Mouse (Mus musculus): ENCODE measurements around the gene Parp8. TPM values are rescaled to one million over a fixed set of nuclear protein-coding genes. Genes with fewer than 3 reads are reported as not detected.

Gene Parp8
- polyA plus RNA-seq, 1 experiment from 2014 or later: 18.9 TPM

- ATAC-seq (ENCODE audit: low FRiP score, low read depth): no peak
- 0 out of 2 replicates have a peak, but pooled peaks cover 11% of the 10 kb centered on the region for H3K4me1 ChIP-seq
- 94% methylated on average over 7 of the region's 7 CpGs for WGBS
These were observed 38.7 kb downstream of the Parp8 start for GRCm38 (mm10) chr13:116986658-116987057.

DNA sequence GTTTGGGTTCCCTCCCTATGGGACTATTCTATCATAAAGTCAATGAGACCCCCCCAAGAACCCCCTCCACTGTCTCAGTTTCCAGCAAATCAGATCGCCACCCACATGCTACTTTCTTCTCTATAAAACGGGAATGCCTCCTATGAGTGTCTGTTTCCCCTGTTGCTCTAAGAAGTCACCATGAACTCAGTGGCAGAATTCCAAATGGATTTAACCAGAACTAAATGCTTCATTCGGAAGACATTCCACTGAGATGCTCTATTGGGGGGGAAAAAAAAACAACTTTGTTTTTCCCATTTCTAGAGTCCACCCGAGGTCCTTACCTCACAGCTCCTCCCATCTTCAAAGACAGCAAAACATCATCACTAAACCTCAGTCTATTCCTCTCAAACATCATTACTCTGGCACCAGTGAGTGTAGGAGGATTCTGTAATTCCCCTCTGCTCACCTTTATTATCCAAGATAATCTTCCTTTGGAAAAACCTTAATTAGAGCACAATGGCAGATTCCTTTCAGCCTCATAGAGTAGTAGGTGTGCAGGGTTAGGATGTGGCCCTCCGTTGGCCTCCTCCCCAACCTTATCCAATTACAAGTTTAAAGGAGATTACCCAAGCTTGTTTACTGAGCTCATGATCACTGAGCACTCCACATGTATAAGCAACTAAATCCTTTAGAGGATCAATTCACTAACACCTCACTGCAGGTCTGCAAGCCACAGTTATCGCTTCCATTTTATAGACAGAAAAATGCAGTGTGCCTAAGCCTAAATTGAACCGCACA lies 51.1 kb downstream of the Parp8 start:
- Histone ChIP-seq H3K36me3 (no peaks in the 10 kb centered on the region), H3K9ac (replicated peaks) (no peak overlapping the region), H3K27ac (replicated peaks) (no peak overlapping the region), H3K9me3 (no peaks in the 10 kb centered on the region), H3K4me1 (peaks cover 9% of the 10 kb centered on the region; the same call in 1 of the 2 replicates), H3K4me3 (no peak overlapping the region), H3K4me2 (replicated peaks) (no peak overlapping the region), H3K27me3 (no peaks in the 10 kb centered on the region)
- no peak for ATAC-seq (ENCODE audit: low FRiP score, low read depth)
- WGBS: 66% methylated on average over 7 of the region's 7 CpGs

More at GRCm38 (mm10) chr13:116986658-116987057, 38.7 kb downstream of the Parp8 start:
- H3K9me3 ChIP-seq: no peaks in the 10 kb centered on the region
- H3K4me2 ChIP-seq (replicated peaks): no peak overlapping the region
- no peak overlapping the region for H3K27ac ChIP-seq (replicated peaks)
- no peak overlapping the region for H3K4me3 ChIP-seq
- H3K36me3 ChIP-seq: no peaks in the 10 kb centered on the region
- no peaks in the 10 kb centered on the region for H3K27me3 ChIP-seq
- no peak overlapping the region for H3K9ac ChIP-seq (replicated peaks)

DNA sequence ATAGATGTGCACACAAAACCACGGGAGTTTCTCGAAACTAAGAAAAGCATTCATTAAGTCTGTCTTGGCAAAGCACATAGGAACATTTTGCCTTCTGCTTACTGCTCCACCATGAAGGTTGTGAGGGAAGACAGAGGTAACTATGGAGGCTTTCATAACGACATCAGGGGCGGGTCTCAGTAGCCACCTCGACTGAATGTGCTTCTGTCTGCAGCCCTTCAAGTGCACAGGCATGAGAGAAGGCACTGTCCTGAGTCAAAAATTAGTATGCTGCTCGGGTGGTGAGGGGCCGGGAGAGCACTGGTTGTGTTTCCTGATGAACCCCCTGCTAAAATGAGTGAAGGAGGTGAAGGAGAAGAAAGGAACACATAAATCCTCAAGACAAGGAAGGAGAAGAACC lies 51.8 kb downstream of the Parp8 start:
- H3K9me3 ChIP-seq: no peaks in the 10 kb centered on the region
- no peak overlapping the region for H3K27ac ChIP-seq (replicated peaks)
- H3K4me1 ChIP-seq: peaks cover 9% of the 10 kb centered on the region; the same call in 1 of the 2 replicates
- ATAC-seq (ENCODE audit: low FRiP score, low read depth): no peak
- no peak overlapping the region for H3K4me3 ChIP-seq
- no peaks in the 10 kb centered on the region for H3K36me3 ChIP-seq
- H3K9ac ChIP-seq (replicated peaks): no peak overlapping the region
- no peak overlapping the region for H3K4me2 ChIP-seq (replicated peaks)
- H3K27me3 ChIP-seq: no peaks in the 10 kb centered on the region
- WGBS: 87% methylated on average over 7 of the region's 7 CpGs

- H3K27ac ChIP-seq (replicated peaks): no peak overlapping the region
- H3K4me2 ChIP-seq (replicated peaks): no peak overlapping the region
- no peaks in the 10 kb centered on the region for H3K9me3 ChIP-seq
- no peak overlapping the region for H3K9ac ChIP-seq (replicated peaks)
- H3K4me3 ChIP-seq: no peak overlapping the region
- no peaks in the 10 kb centered on the region for H3K36me3 ChIP-seq
- no peaks in the 10 kb centered on the region for H3K27me3 ChIP-seq
- 91% methylated on average over 7 of the region's 7 CpGs for WGBS
- no peak for ATAC-seq (ENCODE audit: low FRiP score, low read depth)
- peaks cover 9% of the 10 kb centered on the region; the same call in 1 of the 2 replicates for H3K4me1 ChIP-seq
These were observed 53.2 kb downstream of the Parp8 start for GRCm38 (mm10) chr13:116972036-116972611.

GRCm38 (mm10) chr13:116970706-116971428 lies 54.5 kb downstream of the Parp8 start:
- Histone ChIP-seq H3K9me3 (no peaks in the 10 kb centered on the region), H3K27me3 (no peaks in the 10 kb centered on the region), H3K36me3 (no peaks in the 10 kb centered on the region), H3K4me1 (peaks cover 9% of the 10 kb centered on the region; the same call in 1 of the 2 replicates), H3K4me2 (replicated peaks) (no peak overlapping the region), H3K27ac (replicated peaks) (no peak overlapping the region), H3K4me3 (no peak overlapping the region), H3K9ac (replicated peaks) (no peak overlapping the region)
- WGBS: 72% methylated on average over 11 of the region's 11 CpGs
- no peak for ATAC-seq (ENCODE audit: low FRiP score, low read depth)

GRCm38 (mm10) chr13:116969650-116970049 lies 55.7 kb downstream of the Parp8 start:
- 84% methylated on average over 1 of the region's 1 CpGs for WGBS
- Histone ChIP-seq H3K9me3 (no peaks in the 10 kb centered on the region), H3K27ac (replicated peaks) (no peak overlapping the region), H3K4me1 (peaks cover 9% of the 10 kb centered on the region; the same call in 1 of the 2 replicates), H3K9ac (replicated peaks) (no peak overlapping the region), H3K4me2 (replicated peaks) (no peak overlapping the region), H3K36me3 (no peaks in the 10 kb centered on the region), H3K4me3 (no peak overlapping the region), H3K27me3 (no peaks in the 10 kb centered on the region)
- no peak for ATAC-seq (ENCODE audit: low FRiP score, low read depth)

GRCm38 (mm10) chr13:116968906-116969305 lies 56.4 kb downstream of the Parp8 start:
- no peaks in the 10 kb centered on the region for H3K36me3 ChIP-seq
- no peak overlapping the region for H3K4me2 ChIP-seq (replicated peaks)
- no peak for ATAC-seq (ENCODE audit: low FRiP score, low read depth)
- no peaks in the 10 kb centered on the region for H3K9me3 ChIP-seq
- WGBS: 95% methylated on average over 4 of the region's 4 CpGs
- no peak overlapping the region for H3K27ac ChIP-seq (replicated peaks)
- no peaks in the 10 kb centered on the region for H3K27me3 ChIP-seq
- peaks cover 9% of the 10 kb centered on the region; the same call in 1 of the 2 replicates for H3K4me1 ChIP-seq
- no peak overlapping the region for H3K9ac ChIP-seq (replicated peaks)
- H3K4me3 ChIP-seq: no peak overlapping the region

DNA sequence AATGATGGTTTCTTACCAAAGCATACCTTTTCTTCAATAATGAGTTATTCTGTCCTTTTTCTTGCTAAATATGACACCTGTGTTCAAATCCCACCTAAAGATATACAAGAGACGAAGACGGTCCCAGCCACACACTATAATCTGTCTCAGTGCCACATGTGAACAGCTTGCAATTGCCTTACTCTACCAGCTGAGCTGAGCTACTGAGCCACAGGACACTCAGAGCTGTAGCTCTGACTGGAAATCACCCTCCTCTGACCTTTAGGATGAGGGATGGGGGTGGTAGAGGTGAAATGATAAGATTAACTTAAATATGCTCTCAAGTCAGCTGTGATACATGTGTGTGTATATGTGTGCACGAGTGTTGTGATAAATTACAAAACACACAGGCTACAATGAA lies 57.9 kb downstream of the Parp8 start:
- no peak for ATAC-seq (ENCODE audit: low FRiP score, low read depth)
- Histone ChIP-seq H3K4me2 (replicated peaks) (no peak overlapping the region), H3K27me3 (no peaks in the 10 kb centered on the region), H3K36me3 (no peaks in the 10 kb centered on the region), H3K27ac (replicated peaks) (no peak overlapping the region), H3K4me1 (peaks cover 9% of the 10 kb centered on the region; the same call in 1 of the 2 replicates), H3K9me3 (no peaks in the 10 kb centered on the region), H3K4me3 (no peak overlapping the region), H3K9ac (replicated peaks) (no peak overlapping the region)
- 90% methylated on average over 3 of the region's 3 CpGs for WGBS

DNA sequence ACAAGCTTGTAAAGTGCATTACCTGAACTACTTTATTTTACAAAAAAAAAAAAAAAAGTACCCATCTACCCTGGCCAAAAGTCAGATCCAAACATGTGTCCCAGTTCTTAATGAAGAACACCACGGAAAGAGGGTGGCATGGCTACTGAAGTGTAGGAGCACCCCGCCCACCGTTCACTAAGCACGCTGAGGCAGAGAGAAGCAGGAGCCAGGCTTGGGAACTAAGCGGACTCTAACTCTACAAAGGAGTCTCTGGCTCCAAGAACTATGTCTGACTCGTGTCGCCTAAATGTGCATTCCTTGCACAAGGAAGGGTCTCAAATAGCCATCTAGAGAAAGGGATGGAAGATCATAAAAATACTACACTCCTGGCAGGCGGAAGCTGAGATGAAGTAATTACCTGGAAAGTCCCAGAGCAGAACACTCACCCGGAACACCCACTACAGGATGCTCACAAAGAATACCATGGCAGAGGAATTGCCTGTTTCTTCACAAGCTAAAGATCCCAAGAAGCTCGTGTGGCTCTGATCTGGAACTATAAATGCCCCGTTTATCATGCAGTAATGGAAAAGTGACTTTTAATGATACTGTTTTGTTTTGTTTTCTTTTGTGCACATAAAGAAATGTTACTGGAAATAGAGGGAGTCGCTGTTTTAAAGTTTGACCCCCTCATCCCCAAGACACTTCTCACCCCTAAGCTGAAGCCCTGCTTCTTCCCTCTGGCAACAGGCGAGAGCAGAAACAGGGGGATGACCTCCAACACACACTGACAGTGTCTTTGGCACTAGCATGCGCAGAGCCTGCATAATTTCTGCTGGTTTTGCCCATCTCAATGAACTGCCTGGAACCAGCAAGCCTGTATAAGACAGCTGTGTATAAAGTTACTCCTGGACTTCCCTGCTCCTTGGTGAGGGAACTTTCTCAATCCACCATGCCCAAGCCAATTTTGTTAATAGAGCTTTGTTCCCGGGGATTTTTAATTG lies 62.6 kb downstream of the Parp8 start:
- H3K36me3 ChIP-seq: no peaks in the 10 kb centered on the region
- no peak overlapping the region for H3K27ac ChIP-seq (replicated peaks)
- no peaks in the 10 kb centered on the region for H3K27me3 ChIP-seq
- ATAC-seq (ENCODE audit: low FRiP score, low read depth): no peak
- no peaks in the 10 kb centered on the region for H3K4me1 ChIP-seq
- 86% methylated on average over 15 of the region's 15 CpGs for WGBS
- no peaks in the 10 kb centered on the region for H3K9me3 ChIP-seq
- no peak overlapping the region for H3K9ac ChIP-seq (replicated peaks)
- H3K4me2 ChIP-seq (replicated peaks): no peak overlapping the region
- no peak overlapping the region for H3K4me3 ChIP-seq

DNA sequence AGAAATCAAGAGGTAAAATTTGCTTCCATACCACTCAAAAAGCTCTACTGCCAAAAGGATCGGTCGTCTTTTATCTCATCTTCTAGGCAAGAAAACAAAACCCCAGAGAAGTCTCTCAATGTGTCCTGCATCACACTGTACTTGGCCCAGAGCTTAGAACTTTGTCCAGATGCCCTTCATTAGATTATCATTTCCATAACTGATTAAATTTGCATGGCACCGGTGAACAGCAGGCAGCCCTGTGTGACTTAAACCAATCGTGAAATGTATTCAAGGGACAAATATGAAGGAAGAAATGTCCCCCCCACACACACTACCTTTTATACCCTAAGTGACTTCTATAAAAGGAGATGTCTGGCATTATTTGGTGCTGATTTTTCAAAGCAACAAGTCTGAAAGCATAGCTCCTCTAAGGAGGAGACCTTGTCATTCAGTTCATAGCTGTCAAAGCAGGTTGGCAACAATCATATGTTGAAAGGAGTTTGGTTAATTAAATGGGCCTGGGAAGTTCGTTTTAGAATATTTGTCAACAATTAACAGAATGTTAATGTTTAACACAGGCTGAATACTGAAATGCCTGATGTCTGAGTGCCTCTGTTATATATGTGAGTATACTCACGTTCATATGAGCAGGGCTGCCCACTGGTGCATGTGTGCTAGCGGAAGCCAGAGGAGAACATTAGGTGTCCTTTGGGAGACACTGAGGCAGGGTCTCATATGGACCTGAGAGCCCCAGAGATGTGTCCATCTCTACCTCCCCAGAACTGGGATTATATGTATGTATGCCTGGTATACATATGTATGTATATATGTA lies 66.4 kb downstream of the Parp8 start:
- no peak for ATAC-seq (ENCODE audit: low FRiP score, low read depth)
- 83% methylated on average over 7 of the region's 7 CpGs for WGBS
- no peak overlapping the region for H3K4me3 ChIP-seq
- H3K36me3 ChIP-seq: no peaks in the 10 kb centered on the region
- H3K27ac ChIP-seq (replicated peaks): no peak overlapping the region
- no peak overlapping the region for H3K4me2 ChIP-seq (replicated peaks)
- H3K9ac ChIP-seq (replicated peaks): no peak overlapping the region
- no peaks in the 10 kb centered on the region for H3K9me3 ChIP-seq
- no peaks in the 10 kb centered on the region for H3K27me3 ChIP-seq
- H3K4me1 ChIP-seq: no peaks in the 10 kb centered on the region

- ATAC-seq (ENCODE audit: low FRiP score, low read depth): no peak
- H3K4me1 ChIP-seq: no peaks in the 10 kb centered on the region
- H3K9me3 ChIP-seq: no peaks in the 10 kb centered on the region
- H3K27ac ChIP-seq (replicated peaks): no peak overlapping the region
- no peaks in the 10 kb centered on the region for H3K36me3 ChIP-seq
- WGBS: 90% methylated on average over 3 of the region's 3 CpGs
- no peak overlapping the region for H3K4me2 ChIP-seq (replicated peaks)
- no peaks in the 10 kb centered on the region for H3K27me3 ChIP-seq
- H3K9ac ChIP-seq (replicated peaks): no peak overlapping the region
- no peak overlapping the region for H3K4me3 ChIP-seq
These were observed 67.8 kb downstream of the Parp8 start for GRCm38 (mm10) chr13:116957577-116957976.

Measured in midbrain, embryonic 12.5 days (tissue).